Mouse (Mus musculus) fibroblast of lung, adult 2 months (primary cell): ENCODE results near the gene Gdnf.

Experiments
- DNase-seq: peaks from one replicate; pipeline ENCODE4 v3.0.0-alpha.2; 2011; ENCODE audit warnings: low read depth

Gdnf gene

DNA sequence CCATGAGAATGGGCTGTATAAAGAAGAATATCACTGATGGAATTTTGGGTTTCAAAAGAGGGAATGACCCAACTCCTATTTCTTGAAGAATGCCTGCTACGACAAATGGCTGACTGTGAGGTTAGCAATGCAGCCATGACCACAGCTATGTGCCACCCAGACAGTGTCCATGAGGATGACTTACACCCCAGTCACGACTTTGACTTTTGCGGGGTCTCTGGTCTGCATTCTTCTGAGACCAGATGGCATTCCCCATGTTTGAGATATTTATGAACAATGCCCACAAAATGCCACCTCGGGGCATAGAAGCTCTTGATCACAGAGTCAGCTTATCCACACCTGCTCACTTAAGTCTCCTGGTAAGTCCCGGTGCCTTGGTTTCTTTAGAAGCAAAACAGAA, 52.2 kb downstream of the Gdnf start:
- peak; percentile 69 for DNase-seq

DNA sequence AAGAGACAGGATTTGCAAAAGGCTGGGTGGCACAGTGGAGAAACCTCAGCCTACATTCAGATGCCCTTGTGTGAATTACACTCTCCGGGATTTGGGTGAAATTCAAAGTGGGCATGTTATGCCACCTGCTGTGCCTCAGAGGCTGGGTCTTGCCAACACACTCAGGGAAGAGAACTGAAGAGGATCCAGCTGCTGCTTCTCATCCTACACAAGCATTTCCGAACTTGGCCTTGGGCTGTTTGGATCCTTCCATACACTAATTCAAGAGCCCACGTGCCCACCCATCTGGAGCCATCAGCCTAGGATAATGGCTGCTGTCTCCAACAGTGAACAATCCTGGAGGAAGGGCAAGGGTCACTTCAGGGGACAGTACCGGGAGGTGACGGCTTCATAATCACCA, 52.7 kb downstream of the Gdnf start:
- no peak for DNase-seq

DNA sequence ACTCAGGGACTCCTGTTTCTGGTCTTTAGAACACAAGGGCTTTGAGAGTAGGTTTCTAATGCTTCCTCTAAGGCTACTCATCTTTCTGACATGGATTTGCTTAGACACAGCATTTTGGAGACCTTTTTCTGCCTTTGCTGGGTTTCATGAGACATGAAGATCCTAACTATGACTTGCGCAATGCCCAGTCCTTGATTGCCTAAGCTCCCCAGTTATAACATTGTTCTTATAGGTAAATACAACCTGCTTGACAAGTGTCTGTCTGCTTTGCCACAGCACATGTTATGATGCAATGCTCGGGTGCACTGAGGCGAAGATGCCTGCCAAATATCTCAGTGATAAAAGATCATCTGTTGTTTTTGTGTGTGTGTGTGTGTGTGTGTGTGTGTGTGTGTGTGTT, 54.7 kb downstream of the Gdnf start:
- no peak for DNase-seq

DNA sequence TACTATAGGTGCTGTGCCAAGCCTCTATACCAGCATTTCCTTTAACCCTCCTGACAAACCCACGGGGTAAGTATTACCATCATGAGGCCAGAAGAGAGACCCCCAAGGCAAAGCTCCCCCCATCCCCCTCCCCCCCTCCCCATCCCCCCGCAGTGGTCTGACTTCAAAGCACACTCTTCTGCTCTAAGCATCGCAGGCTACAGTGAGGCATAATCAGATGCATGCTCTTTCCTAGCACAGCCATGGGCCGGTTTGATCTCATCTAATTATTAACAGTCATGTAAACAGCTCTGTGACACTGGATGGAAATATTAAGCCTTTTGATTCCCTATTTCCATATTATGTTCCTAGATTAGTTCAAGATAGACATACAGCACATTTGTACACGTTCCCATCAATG, 61.8 kb downstream of the Gdnf start:
- no peak for DNase-seq

DNA sequence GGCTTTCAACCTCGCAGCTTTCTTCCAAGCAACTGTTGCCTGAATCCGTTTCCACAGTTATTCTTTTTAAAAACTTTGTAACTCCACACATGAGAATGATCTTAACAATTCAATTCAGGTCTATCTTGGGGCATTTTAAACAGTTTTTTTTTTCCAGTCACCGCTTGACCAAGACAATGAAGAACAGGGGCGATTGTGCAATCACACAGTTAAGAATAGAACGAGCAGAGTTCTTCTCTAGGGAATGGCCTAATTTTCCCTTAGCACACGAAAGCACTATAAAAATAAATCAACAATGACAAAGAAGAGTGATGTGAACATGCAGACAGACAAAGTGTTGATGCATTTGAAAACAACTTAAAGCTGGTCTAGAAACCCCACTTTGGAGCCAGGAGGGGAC, 65.2 kb downstream of the Gdnf start:
- DNase-seq = no peak

DNA sequence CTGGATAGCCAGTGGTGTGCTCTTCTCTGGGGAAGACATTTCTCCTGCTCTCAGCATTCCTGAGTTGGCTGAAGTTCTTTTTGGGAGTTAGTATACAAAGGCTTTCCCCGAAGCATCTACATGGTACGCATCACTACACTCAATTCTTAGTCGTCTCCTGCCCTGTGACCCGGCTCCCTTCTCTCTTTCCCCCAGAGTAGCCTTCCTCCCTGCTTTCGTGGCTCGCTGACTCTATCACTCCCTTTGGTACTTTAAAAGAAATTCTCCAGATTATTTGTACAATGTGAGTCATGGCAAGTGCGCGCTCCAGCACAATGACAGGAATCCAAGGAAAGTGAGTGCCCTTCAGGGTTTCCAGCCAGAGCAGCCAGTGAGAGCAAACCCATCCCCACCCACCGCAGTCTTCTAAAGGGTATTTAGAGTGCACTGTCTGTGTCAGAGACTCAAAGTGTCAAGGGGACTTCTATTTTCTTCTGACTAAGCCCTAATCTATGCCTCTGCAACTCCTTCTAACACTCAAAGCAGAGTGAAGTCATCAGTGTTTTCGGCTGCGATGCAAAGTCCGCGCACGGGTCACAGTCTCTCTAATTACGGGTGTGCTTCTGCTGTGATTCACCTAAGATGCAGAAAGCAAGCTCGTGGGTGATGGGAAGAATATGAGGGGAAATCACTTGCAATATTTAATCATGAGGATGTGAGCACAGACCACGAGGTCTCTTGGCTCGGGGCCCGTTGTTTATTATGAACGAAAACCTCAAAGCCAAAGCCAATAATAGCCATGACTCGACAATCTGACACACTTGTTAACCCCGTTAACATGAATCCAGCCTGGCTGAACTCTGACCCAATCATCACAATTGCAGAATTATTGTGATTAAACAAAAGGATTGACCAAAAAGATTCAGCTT, 67.2 kb downstream of the Gdnf start:
- peak; percentile 74 for DNase-seq

DNA sequence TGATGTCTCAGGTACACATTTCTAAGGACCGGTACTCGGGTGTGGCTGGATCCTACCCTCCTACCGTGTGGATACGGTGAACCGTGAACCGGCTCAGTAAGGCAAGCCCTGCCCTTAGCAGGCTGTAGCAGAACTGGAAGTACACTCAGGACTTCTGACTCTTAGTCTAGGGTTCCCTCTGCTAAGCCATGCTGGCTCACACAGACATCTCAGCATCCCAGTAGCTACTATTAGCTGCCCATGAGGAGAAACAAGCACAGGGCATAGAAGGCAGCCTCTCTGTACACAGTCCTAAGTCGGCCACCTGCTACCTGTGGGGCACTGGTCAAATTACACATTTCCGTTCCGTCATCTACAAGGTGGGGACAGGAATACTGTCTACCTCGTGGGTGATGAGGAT, 68.2 kb downstream of the Gdnf start:
- DNase-seq = no peak

DNA sequence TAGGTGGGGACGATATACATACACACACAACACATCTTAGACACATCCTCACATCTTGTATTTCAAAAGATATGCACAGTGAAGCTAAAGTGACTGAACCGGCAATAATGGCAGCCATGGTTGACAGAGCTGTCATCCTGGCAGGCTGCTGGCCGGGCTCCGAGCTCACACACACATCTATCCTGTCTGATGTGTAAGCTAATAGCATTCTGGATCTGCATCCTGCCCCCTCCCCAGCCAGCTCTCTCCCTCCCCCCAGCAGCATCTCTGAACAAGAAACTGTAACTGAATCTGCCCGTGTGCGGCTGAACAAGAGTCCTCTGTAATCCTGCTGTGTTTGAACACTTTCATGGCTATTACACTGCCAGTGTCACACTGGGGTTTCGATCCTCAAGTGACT, 69.3 kb downstream of the Gdnf start:
- no peak for DNase-seq

DNA sequence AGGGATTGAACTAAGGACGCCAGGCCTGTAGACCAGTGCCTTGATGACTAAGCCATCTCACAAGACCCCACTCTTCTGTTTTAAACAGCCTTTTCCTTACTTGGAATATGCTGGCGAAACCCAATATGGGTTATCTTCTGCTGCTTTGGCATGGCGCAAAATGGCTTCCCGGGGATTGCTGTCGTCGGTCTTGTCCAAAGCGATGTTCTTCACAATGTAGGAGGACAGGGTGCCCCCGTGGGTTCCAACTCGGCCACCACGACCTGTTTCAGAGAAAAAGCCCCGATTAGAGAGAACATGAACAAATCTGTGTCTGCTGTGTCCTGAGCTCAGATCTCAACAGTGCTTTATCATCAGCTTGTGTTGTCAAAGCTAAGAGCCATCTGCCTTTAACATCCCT, 73.5 kb downstream of the Gdnf start:
- no peak for DNase-seq

DNA sequence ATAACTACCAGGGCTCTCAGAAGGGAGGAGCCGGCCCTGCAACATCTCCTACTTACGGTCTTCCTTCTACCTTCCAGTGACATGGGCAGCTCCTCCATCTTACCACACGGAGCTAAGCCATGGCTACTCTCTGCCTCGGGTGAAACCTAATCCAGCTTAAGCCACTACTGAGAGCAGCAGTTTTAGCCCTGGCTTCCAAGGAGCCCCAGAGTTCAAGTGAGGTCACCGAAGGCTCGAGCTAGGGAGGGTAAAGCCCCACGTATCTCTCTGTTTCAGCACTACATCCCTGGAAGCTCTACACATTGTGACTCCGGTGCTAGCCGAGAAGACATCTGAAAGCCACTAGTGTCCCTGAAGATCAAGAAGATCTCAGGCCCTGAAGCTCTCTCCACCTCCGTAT, 74.5 kb downstream of the Gdnf start:
- no peak for DNase-seq

DNA sequence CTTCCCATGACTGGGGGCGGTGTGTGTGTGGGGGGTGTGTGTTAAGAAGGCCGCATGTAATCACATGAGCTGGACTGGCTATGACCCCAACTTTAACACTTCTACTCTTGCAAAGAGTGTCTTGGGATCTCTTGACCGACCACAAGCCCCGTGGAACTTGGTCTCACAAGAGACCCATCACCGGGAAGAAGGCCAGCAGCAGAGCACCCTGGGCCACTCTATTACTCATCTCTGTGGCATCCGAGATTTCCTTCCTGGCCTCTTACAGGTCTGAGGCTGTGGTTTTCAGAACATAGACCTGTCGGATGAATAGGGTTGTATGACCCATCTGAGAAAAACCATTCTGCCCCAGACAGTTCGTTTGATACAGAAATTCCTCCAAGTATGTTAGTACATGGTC, 75.9 kb downstream of the Gdnf start:
- no peak for DNase-seq
